7 mouse cellular contexts compared by ENCODE assay signal in the genomic region with DNA sequence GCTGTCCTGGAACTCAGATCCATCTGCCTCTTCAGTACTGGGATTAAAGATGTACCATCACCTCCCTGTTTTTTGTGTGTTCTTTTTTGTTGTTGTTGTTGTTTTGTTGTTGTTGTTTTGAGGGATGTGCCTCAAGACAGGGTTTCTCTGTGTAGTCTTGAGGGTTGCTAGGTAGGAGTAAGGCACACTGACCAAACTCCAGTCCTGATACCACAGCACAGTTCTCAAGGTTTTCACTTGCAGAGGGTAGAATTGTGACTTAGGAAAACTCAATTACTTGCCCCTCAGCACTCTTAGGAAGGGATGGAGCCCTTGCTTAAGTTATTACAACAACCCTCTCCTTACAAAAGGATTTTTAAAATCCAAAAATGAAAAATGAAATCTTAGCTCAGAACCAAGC. TPM values are rescaled to one million over a fixed set of nuclear protein-coding genes. Genes with fewer than 3 reads are reported as not detected.
DNase-seq lines count a peak whose midpoint lies in the region; ATAC-seq and TF ChIP-seq lines count a peak whose summit lies in the region.

No protein-coding gene starts in this region.

- TF ChIP-seq CTCF in lung, embryonic 14.5 days (IDR thresholded peaks at IDR 0.05; ENCODE audit: low read depth): no peak

- no peaks in the 10 kb centered on the region for H3K4me1 ChIP-seq in lung, embryonic 14.5 days (ENCODE audit: insufficient read depth)
- H3K4me1 ChIP-seq in forebrain, embryonic 12.5 days: peaks cover 17% of the 10 kb centered on the region
- H3K4me1 ChIP-seq in limb, embryonic 13.5 days: peaks cover 17% of the 10 kb centered on the region
- H3K4me1 ChIP-seq in stomach, embryonic 14.5 days (ENCODE audit: control insufficient read depth, insufficient read depth, low read length): no peaks in the 10 kb centered on the region

- H3K27ac ChIP-seq in lung, embryonic 14.5 days (ENCODE audit: low read depth): peak overlapping the region; percentile 73
- H3K27ac ChIP-seq in forebrain, embryonic 12.5 days: peak overlapping the region; percentile 75; the same call in 1 of the 2 replicates
- peak overlapping the region; percentile 39; the same call in 1 of the 2 replicates for H3K27ac ChIP-seq in limb, embryonic 13.5 days
- no peak overlapping the region for H3K27ac ChIP-seq in stomach, embryonic 14.5 days (ENCODE audit: low read length)

- H3K36me3 ChIP-seq in lung, embryonic 14.5 days (ENCODE audit: insufficient read depth): peaks cover 29% of the 10 kb centered on the region
- H3K36me3 ChIP-seq in forebrain, embryonic 12.5 days (replicated peaks): peaks cover 25% of the 10 kb centered on the region
- H3K36me3 ChIP-seq in limb, embryonic 13.5 days: peaks cover 28% of the 10 kb centered on the region
- peaks cover 3% of the 10 kb centered on the region; the same call in 1 of the 2 replicates for H3K36me3 ChIP-seq in stomach, embryonic 14.5 days (ENCODE audit: control insufficient read depth, insufficient read depth, low read length)

- no peaks in the 10 kb centered on the region for H3K9me3 ChIP-seq in lung, embryonic 14.5 days (ENCODE audit: low read depth, low read length)
- no peaks in the 10 kb centered on the region for H3K9me3 ChIP-seq in forebrain, embryonic 12.5 days
- no peaks in the 10 kb centered on the region for H3K9me3 ChIP-seq in limb, embryonic 13.5 days
- H3K9me3 ChIP-seq in stomach, embryonic 14.5 days (ENCODE audit: control insufficient read depth, low read depth, low read length): no peaks in the 10 kb centered on the region

- peak overlapping the region; percentile 41; the same call in 1 of the 2 replicates for H3K4me3 ChIP-seq in lung, embryonic 14.5 days (ENCODE audit: low read depth, low read length)
- no peak overlapping the region for H3K4me3 ChIP-seq in forebrain, embryonic 12.5 days (replicated peaks)
- H3K4me3 ChIP-seq in limb, embryonic 13.5 days: peak overlapping the region; percentile 53
- peak overlapping the region; percentile 39; the same call in 1 of the 2 replicates for H3K4me3 ChIP-seq in stomach, embryonic 14.5 days (ENCODE audit: low read depth, low read length)

- no peaks in the 10 kb centered on the region for H3K27me3 ChIP-seq in lung, embryonic 14.5 days (ENCODE audit: insufficient read depth, low read length)
- no peaks in the 10 kb centered on the region for H3K27me3 ChIP-seq in forebrain, embryonic 12.5 days
- no peaks in the 10 kb centered on the region for H3K27me3 ChIP-seq in limb, embryonic 13.5 days
- H3K27me3 ChIP-seq in stomach, embryonic 14.5 days (ENCODE audit: control insufficient read depth, insufficient read depth, low read length): no peaks in the 10 kb centered on the region

- DNase-seq in lung, embryonic 14.5 days: peak; percentile 6
- no peak for DNase-seq in lung, postnatal 14 days
- DNase-seq in adipocyte (ENCODE audit: low spot score): no peak
- DNase-seq in urinary bladder, postnatal 4 days (ENCODE audit: low spot score in 2 of 2): no peak

- H3K4me2 ChIP-seq in lung, embryonic 14.5 days: peak overlapping the region; percentile 74
- H3K4me2 ChIP-seq in forebrain, embryonic 12.5 days: peak overlapping the region; percentile 65
- H3K4me2 ChIP-seq in limb, embryonic 13.5 days (replicated peaks): peak overlapping the region; percentile 75
- H3K4me2 ChIP-seq in stomach, embryonic 14.5 days (replicated peaks; ENCODE audit: low read depth, low read length): peak overlapping the region; percentile 58

- no peak for ATAC-seq in lung, embryonic 14.5 days (ENCODE audit: insufficient read depth)
- ATAC-seq in forebrain, embryonic 12.5 days (ENCODE audit: low FRiP score): peak; percentile 42; the same call in 1 of the 2 replicates
- no peak for ATAC-seq in limb, embryonic 13.5 days (ENCODE audit: low FRiP score, low read depth)
- ATAC-seq in stomach, embryonic 14.5 days (ENCODE audit: insufficient number of reproducible peaks, insufficient read depth, low FRiP score, low read depth): peak; percentile 25; the same call in 1 of the 2 replicates

- peak overlapping the region; percentile 56; the same call in 1 of the 2 replicates for H3K9ac ChIP-seq in lung, embryonic 14.5 days
- H3K9ac ChIP-seq in forebrain, embryonic 12.5 days: no peak overlapping the region
- 0 out of 2 replicates have a peak overlapping the region, but pooled peaks have one; percentile 13 for H3K9ac ChIP-seq in limb, embryonic 13.5 days
- H3K9ac ChIP-seq in stomach, embryonic 14.5 days (replicated peaks; ENCODE audit: low read depth, low read length): no peak overlapping the region

RNA-seq across cellular contexts. Expression of a gene that starts 22.2 kb away (rescaled TPM):
- polyA plus RNA-seq in lung, embryonic 14.5 days (2014; fragmentation: Nextera tagmentation; extraction: Ambion mirVana): 30.5 and 30.8 TPM in 2 replicates
- 37.1 and 38.2 TPM in 2 replicates for polyA plus RNA-seq in forebrain, embryonic 12.5 days (2016; fragmentation: Nextera tagmentation; extraction: Ambion mirVana)
- 27.2 and 27.3 TPM in 2 replicates for polyA plus RNA-seq in limb, embryonic 13.5 days (2015; fragmentation: Nextera tagmentation; extraction: Ambion mirVana)
- polyA plus RNA-seq in stomach, embryonic 14.5 days (2014; fragmentation: Nextera tagmentation; extraction: Ambion mirVana): 31.0 and 34.6 TPM in 2 replicates

RNA-seq across cellular contexts. Expression of a gene that starts 30.1 kb away (rescaled TPM):
- 0.15 TPM in 1 of 2 replicates, not detected in the other for polyA plus RNA-seq in lung, embryonic 14.5 days (2014; fragmentation: Nextera tagmentation; extraction: Ambion mirVana)
- 0.22 and 0.98 TPM in 2 replicates for polyA plus RNA-seq in forebrain, embryonic 12.5 days (2016; fragmentation: Nextera tagmentation; extraction: Ambion mirVana)
- 0.28 and 0.60 TPM in 2 replicates for polyA plus RNA-seq in limb, embryonic 13.5 days (2015; fragmentation: Nextera tagmentation; extraction: Ambion mirVana)
- polyA plus RNA-seq in stomach, embryonic 14.5 days (2014; fragmentation: Nextera tagmentation; extraction: Ambion mirVana): 0.29 and 0.36 TPM in 2 replicates

Comparison
In these comparisons a context has a peak if more than half of its experiments do, and no peak if none do; other contexts are left out.
1. ATAC-seq: peak in forebrain, embryonic 12.5 days (single experiment) and stomach, embryonic 14.5 days (single experiment); none in lung, embryonic 14.5 days (single experiment) and limb, embryonic 13.5 days (single experiment).
2. H3K9ac ChIP-seq: peak in lung, embryonic 14.5 days (single experiment) and limb, embryonic 13.5 days (single experiment); none in forebrain, embryonic 12.5 days (single experiment) and stomach, embryonic 14.5 days (single experiment).
3. Peak in every context shown above with its lines, with median percentiles within 50 percentile points of each other: H3K4me2 ChIP-seq.